Mouse (Mus musculus) layer of hippocampus, adult 2 months (tissue): Measurements from ENCODE around the gene Kng1. TPM values are rescaled to one million over a fixed set of nuclear protein-coding genes. Genes with fewer than 3 reads are reported as not detected.
A peak's percentile ranks its signal among the peaks of the same experiment; 100 is the strongest.
"Not testable (repeated sequence)": the region's sequence is repeated elsewhere in the genome, so short reads cannot be mapped to it uniquely, and the experiment has no call there.

Experiments
- DNase-seq, 2 experiments: peaks; one replicate each; pipeline ENCODE4 v3.0.0; 2022; ENCODE audit warnings: low spot score in 2 of 2
- H3K27ac ChIP-seq: fragments of 200-600 bp; 2 replicates; pipeline ENCODE4 v1.8.1; 2022
- H3K4me3 ChIP-seq: fragments of 200-600 bp; 2 replicates; pipeline ENCODE4 v1.8.1; 2022; ENCODE audit warnings: mild to moderate bottlenecking
- CTCF ChIP-seq: fragments of 200-600 bp; conservative IDR thresholded peaks from 2 replicates; pipeline ENCODE4 v1.8.1; 2022; ENCODE audit warnings: antibody characterized with exemption, mild to moderate bottlenecking, moderate library complexity
- total RNA-seq, 2 experiments: library from RNA; stranded (reverse); gene quantifications; 2 replicates each; pipeline ENCODE4 v1.2.3; 2021

Gene Kng1
- total RNA-seq, 2 experiments from 2014 or later = not detected

- H3K27ac ChIP-seq, H3K4me3 ChIP-seq, DNase-seq: not testable (repeated sequence)
- peak; percentile 83 for TF ChIP-seq CTCF
Observed at GRCm38 (mm10) chr16:23087712-23088111, 30.0 kb downstream of the Kng1 start.

GRCm38 (mm10) chr16:23088491-23088890 lies 30.8 kb downstream of the Kng1 start:
- peak; percentile 48 for TF ChIP-seq CTCF
- H3K4me3 ChIP-seq, H3K27ac ChIP-seq, DNase-seq: not testable (repeated sequence)

- not testable (repeated sequence) for H3K27ac ChIP-seq, H3K4me3 ChIP-seq, DNase-seq
Observed at GRCm38 (mm10) chr16:23091345-23091744, 33.7 kb downstream of the Kng1 start.

GRCm38 (mm10) chr16:23093321-23093953 lies 35.8 kb downstream of the Kng1 start:
- Histone ChIP-seq H3K4me3 (no peak overlapping the region), H3K27ac (no peak overlapping the region)
- no peak for DNase-seq
- no peak for TF ChIP-seq CTCF

- Histone ChIP-seq H3K27ac (no peak overlapping the region), H3K4me3 (no peak overlapping the region)
- no peak for DNase-seq
- TF ChIP-seq CTCF = no peak
Observed at GRCm38 (mm10) chr16:23094136-23094535, 36.5 kb downstream of the Kng1 start.

- H3K27ac ChIP-seq, H3K4me3 ChIP-seq, DNase-seq: not testable (repeated sequence)
Observed at GRCm38 (mm10) chr16:23095581-23095980, 37.9 kb downstream of the Kng1 start.

GRCm38 (mm10) chr16:23096886-23097285 lies 39.2 kb downstream of the Kng1 start:
- not testable (repeated sequence) for DNase-seq, H3K4me3 ChIP-seq
- peak overlapping the region; percentile 70; the same call in 1 of the 2 replicates for H3K27ac ChIP-seq

GRCm38 (mm10) chr16:23097290-23098104 lies 39.8 kb downstream of the Kng1 start:
- peak; percentile 34 to 50 for DNase-seq
- H3K4me3 ChIP-seq = not testable (repeated sequence)
- H3K27ac ChIP-seq = peak overlapping the region; percentile 70

- not testable (repeated sequence) for DNase-seq, H3K27ac ChIP-seq, H3K4me3 ChIP-seq
Observed at GRCm38 (mm10) chr16:23098105-23098452, 40.4 kb downstream of the Kng1 start.

GRCm38 (mm10) chr16:23099632-23100031 lies 42.0 kb downstream of the Kng1 start:
- TF ChIP-seq CTCF = no peak
- H3K4me3 ChIP-seq = peak overlapping the region; percentile 34
- DNase-seq = no peak
- peak overlapping the region; percentile 57 for H3K27ac ChIP-seq

GRCm38 (mm10) chr16:23100099-23100575 lies 42.5 kb downstream of the Kng1 start:
- TF ChIP-seq CTCF = no peak
- no peak for DNase-seq
- H3K4me3 ChIP-seq = peak overlapping the region; percentile 34
- H3K27ac ChIP-seq = peak overlapping the region; percentile 57

GRCm38 (mm10) chr16:23100613-23101012 lies 42.9 kb downstream of the Kng1 start:
- Histone ChIP-seq H3K4me3 (no peak overlapping the region), H3K27ac (no peak overlapping the region; the same call in 1 of the 2 replicates)
- DNase-seq = no peak
- TF ChIP-seq CTCF = no peak

- Histone ChIP-seq H3K4me3 (no peak overlapping the region), H3K27ac (no peak overlapping the region)
- no peak for TF ChIP-seq CTCF
- DNase-seq = no peak
Observed at GRCm38 (mm10) chr16:23102340-23103037, 44.8 kb downstream of the Kng1 start.
